Mouse (Mus musculus) urinary bladder, postnatal 14 days (tissue): ENCODE data around the gene Mtor.

Source experiments
- DNase-seq: peaks from one replicate; pipeline ENCODE4 v3.0.0; 2021; ENCODE audit warnings: low spot score

Mtor gene

DNA sequence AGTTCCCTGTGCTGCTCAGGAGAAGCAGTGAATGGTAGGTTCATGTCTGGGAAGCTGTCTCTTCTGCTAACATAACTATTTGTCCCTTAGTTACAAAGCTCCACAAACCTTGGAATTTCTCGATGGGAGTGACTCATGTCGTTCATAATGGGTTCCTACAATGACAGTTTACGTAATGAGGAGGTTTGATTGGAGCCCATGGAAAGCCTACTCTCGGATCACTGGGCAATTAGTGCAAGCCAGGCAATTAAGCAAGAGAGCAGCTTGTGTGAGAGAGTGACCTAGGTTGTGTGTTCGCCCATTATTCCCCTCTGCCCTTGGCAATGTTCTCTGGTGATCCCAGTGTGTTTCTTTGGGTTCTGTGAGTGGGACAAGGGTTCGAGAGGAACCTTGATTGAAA, 147.5 kb downstream of the Mtor start:
- DNase-seq, result no peak

GRCm38 (mm10) chr4:148596731-148597130, 148.3 kb downstream of the Mtor start:
- DNase-seq, result no peak

- DNase-seq, result no peak
Measured at GRCm38 (mm10) chr4:148598826-148599225, 150.4 kb downstream of the Mtor start.

DNA sequence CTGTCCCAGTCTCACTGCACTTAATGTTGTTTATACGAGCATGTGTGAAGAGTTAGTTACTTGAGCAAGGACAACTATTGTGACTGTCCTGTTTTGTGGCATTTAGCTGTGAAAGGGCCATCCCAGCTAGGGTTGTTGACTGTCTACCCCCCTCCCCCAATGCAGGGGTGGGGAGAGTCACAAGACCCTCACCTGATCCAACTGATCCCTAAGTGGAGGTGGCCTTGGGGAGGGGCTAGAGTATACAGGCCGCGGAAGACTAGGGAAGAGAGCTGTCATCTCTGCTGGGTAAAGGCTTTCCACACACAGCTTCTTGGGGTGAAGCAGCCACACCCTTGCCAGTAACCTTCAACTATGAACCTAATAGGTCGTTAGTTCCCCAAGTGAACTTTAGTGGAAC, 151.9 kb downstream of the Mtor start:
- no peak for DNase-seq

GRCm38 (mm10) chr4:148601871-148602270, 153.5 kb downstream of the Mtor start:
- DNase-seq, result no peak

- no peak for DNase-seq
Measured at GRCm38 (mm10) chr4:148602357-148603120, 154.1 kb downstream of the Mtor start, which contains the start of gene Masp2. Masp2 (plus strand) TSS chr4:148602554.

DNA sequence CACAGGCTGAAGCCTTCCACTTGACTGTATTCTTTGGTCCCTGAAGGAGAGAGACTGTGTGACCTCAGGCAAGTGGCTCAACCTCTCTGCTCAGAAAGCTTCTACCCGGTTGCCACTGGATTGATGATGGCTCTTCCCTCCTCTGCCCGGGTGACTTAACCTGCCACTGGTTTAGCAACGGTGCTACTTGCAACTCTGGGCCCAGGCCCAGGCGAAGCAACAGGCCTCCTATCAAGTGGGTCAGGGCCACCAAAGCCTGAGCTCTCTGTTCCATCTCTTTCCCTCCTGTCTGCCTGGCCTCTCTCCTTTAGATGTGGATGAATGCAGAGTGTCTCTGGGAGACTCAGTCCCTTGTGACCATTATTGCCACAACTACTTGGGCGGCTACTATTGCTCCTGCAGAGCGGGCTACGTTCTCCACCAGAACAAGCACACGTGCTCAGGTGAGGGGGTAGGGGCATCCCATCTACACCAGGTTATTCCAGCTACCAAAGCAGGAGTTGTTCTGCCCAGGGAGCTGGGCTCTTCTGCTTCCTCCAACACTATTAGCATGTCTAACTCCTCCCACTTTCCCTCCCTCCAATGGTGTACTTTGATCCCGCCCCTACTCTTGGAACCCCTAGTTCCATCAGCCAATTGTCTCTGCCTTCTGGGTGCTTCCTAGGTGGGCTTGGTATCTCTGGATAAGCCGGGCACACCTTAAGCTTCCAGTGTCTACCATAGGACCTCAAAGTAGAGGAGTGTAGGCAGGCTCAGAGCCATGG, 155.1 kb downstream of the Mtor start:
- DNase-seq, result no peak

- peak; percentile 62 for DNase-seq
Measured at GRCm38 (mm10) chr4:148604141-148604540, 155.7 kb downstream of the Mtor start.

- peak; percentile 78 for DNase-seq
Measured at GRCm38 (mm10) chr4:148604541-148605165, 156.2 kb downstream of the Mtor start.
